Mouse (Mus musculus) thymus, postnatal 25 days (tissue): ENCODE measurements around the gene Scn10a.

ENCODE experiments used
- DNase-seq: peaks from one replicate; pipeline ENCODE4 v3.0.0; 2022

Gene Scn10a

GRCm38 (mm10) chr9:119573009-119573408 lies 146.1 kb downstream of the Scn10a start:
- no peak for DNase-seq

- no peak for DNase-seq
Measured at GRCm38 (mm10) chr9:119571411-119571888, 147.7 kb downstream of the Scn10a start.

DNA sequence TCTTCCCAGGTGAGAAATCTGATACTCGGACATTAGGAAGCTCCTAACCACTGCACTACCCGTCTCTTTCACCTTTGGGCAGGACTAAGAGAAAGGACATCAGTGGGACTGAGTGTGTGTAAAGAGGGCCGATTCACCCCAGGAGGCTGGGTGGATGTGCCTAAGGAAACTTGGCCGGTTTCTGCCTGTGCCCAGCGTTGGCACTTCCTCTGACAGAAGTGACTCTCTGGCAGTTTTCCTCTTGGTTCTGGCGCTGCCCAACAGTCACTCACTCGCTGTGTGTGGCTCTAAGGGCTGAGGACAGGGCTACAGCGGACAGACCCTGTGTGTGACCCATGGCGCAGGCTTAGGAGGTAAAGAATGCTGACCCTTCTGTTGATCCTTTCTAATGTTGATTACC lies 148.5 kb downstream of the Scn10a start:
- no peak for DNase-seq

GRCm38 (mm10) chr9:119568732-119569131 lies 150.4 kb downstream of the Scn10a start:
- DNase-seq: no peak

GRCm38 (mm10) chr9:119567800-119568199 lies 151.3 kb downstream of the Scn10a start:
- DNase-seq: no peak

DNA sequence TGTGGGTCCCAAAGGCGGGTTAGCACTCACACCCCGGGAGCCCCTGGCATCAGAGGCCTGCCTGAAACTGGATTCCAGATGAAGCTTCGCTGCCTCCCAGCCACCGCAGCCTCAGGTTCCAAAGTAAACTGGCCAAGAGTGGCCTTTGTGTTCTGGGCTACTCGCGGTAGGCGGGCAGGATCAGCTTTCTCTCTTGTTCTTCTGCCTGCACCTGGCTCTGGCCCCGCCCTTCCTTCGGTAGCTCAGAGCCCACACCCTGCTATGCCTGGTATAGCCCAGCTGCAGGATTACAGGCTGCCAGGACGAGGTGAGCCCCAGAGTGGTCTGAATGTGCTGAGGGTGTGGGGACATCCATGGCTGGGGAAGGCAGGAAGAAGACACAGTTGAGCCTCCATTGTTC lies 152.9 kb downstream of the Scn10a start:
- no peak for DNase-seq

GRCm38 (mm10) chr9:119564803-119565202 lies 154.3 kb downstream of the Scn10a start:
- DNase-seq: no peak

DNA sequence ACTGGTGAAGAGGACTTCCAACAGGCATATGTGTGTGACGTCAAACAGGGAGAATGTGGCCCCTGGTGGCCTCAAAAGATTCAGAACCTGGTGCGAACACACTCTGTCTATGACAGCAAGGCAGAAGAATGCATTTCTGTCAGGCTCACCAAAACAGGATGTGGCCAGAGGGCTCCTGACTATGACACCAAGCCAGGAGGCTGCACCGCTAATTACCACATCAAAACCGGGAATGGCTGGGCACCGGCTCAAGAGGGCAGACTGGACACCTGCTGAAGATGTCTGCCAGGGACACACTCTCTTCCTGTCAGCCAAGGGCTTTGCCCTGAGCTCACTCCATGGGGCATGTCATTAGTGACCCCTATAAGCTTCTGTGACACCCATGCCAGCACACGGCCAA lies 155.5 kb downstream of the Scn10a start:
- no peak for DNase-seq

GRCm38 (mm10) chr9:119562256-119562655 lies 156.9 kb downstream of the Scn10a start:
- no peak for DNase-seq

DNA sequence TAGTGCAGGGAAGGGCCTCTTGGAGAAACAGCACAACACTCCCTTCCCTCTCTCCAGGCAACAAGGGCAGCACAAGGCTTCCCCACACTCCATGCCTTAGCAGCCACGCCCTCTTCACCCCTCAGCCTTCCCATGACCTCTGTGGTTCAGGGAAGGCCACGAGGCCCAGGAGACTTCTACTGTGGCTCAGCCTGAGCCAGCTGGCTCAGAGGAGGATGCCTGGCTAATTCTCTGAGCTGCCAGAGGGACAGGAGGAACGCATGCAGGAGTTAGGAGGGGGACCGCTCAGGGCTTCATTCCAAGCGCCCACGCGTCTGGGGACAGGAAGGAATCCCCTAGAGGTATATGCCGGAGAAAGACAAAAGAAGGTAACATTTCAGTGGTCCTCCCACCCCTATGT lies 157.4 kb downstream of the Scn10a start:
- DNase-seq: no peak

DNA sequence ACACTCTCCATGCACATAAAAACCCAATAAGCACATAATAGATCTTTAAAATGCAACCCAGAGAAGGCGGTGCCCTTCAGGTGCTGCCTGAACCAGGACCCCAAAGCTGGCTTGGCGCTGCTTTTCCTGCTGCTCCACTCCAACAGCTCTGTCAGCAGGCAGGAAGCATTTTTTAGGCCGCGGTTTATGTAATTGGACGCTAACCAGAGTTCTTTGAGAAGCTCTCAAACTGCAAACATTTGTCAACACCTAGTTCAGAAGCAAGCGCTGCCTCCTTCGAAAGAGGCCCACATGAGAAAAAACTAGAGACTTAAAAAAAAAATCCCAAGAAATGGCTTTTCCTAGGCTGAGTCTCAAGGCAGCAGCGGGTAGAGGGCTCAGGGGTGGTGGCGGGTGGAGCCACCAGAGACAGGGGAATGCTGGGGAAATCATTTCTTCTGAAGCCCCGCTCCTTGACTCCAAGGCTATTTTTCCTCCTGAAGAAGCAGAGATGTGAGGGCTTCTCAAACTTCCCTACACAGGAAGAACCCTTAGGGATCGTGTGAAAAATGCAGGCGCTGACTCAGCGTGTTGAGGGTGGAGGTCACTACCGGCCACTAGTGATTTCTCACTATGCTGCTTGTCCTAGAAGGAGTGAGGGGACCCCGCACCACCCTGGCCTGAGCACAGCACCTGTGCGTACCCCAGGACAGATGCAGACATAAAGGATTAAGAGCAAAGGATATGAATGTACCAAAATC lies 159.4 kb downstream of the Scn10a start:
- no peak for DNase-seq
